Mouse (Mus musculus): ENCODE results near the gene Ppp1r35.

- no peak for TF ChIP-seq CTCF (IDR thresholded peaks at IDR 0.05; ENCODE audit: low read depth)
- TF ChIP-seq EP300 (IDR thresholded peaks at IDR 0.05; ENCODE audit: low read depth) = no peak
These were observed 10.2 kb upstream of the Ppp1r35 start for GRCm38 (mm10) chr5:137768475-137768874.

Measured in liver, embryonic 14.5 days (tissue).